Mouse (Mus musculus): Measurements from ENCODE around the gene P4ha1. TPM values are rescaled to one million over a fixed set of nuclear protein-coding genes. Genes with fewer than 3 reads are reported as not detected.
"Not testable (repeated sequence)": the region's sequence is repeated elsewhere in the genome, so short reads cannot be mapped to it uniquely, and the experiment has no call there.

P4ha1 gene
- 100 to 1,000 TPM in 1 of 2 experiments, 10 to 100 TPM in 1; 82.5 to 154 TPM for total RNA-seq (2021)
- long read RNA-seq, experiment 1, full-length matches to known transcripts, result 167 of 175 reads
- long read RNA-seq, experiment 1, partial matches to known transcripts, result 3 of 175 reads
- long read RNA-seq, experiment 1, other reads (novel, unspliced or antisense), result 5 of 175 reads
- long read RNA-seq, experiment 2, full-length matches to known transcripts, result 150 of 168 reads
- long read RNA-seq, experiment 2, partial matches to known transcripts, result 8 of 168 reads
- long read RNA-seq, experiment 2, other reads (novel, unspliced or antisense), result 10 of 168 reads

DNA sequence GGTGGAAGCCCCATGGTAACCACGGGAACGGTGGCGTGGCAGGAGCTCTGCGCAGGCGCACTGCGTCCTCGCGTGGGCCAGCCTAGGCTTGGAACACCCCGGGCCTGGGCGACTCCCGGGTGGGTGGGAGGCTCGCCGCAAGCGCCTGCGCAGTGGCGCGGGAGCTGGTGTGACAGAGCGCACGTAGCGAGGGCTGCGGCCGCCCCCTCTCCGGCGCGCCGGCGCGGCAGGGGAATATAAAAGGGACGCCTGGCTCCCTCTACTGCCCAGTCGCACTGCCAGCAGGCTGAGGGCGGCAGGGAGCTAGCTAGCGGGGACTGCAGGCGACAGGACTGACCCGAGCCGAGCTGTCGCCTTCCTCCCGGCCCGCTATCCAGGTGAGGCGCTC is at the start of gene P4ha1:
TSS of gene P4ha1 (plus strand) at position 197 of the 388 bp plus-strand sequence.
- peak; percentile 99 to 100 for DNase-seq (ENCODE audit: low spot score in 2 of 2)

DNA sequence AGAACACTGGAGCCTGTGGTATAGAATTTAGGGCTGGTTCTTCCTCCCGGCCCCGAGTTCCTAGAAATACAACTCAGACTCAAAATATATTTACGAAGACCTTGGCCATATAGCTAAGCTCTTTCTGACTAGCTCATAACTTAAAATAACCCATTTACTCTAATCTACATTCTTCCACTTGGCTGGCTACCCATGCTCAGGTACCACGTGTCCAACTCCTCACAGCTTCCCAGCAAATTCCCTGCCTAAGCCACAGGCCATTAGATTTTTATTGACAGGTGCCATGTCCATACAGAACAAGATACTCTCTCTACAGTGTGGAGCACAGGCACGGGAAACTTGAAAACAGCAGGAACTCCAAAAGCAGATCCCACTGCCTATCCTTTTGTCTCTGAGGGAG is 47.4 kb upstream of the P4ha1 start:
- DNase-seq (ENCODE audit: low spot score in 2 of 2), result no peak

GRCm38 (mm10) chr10:59277116-59277515 is 46.0 kb upstream of the P4ha1 start:
- no peak for DNase-seq (ENCODE audit: low spot score in 2 of 2)

DNA sequence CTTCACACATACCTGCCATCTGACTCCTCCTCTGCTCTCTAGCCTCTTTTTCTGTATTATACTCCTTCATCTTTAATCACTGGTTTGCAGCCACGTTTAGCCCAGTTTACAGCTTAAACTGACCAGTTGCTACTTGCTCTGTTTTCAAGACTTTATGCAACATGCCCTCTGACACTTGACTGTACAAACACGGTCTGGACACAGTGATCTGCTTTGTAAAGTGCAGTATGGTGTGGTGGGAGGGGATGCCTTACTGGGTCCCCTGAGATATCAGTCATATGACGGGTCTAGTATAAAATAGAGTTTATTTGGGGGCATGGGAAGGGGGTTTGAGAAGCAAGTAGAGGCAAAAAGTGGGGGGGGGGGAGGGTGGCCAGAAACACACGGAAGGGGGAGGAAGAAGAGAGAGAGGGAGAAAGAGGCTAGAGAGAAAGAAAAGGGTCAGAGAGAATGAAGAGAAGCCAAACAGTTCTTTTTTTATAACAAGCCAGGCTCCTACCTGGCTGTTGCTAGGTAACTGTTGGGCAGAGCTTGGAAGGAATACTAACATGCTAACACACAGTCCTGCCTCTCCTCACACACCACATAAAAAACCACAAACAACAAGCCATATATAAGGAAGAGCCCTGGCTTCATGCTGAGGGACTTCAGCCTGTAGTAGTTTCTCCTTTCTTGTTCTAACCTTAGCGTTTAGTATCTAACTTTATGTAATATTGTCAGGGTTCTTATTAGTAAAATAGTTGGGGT is 45.2 kb upstream of the P4ha1 start:
- DNase-seq (ENCODE audit: low spot score in 2 of 2), result no peak

DNA sequence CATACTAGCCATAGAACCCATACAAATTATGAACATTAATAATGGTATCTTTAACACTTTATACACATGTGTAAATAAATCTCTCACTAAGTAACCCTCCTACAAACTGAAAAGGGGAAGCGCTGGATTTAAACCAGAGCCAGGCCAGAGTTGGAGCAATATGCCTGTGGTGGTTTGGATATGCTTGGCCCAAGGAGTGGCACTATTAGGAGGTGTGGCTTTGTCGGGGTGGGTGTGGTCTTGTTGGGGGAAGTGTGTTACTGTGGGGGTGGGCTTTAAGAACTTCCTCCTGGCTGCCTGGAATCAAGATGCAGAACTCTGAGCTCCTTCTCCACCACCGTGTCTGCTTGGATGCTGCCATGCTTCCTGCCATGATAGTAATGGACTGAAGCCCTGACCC is 39.9 kb upstream of the P4ha1 start:
- DNase-seq (ENCODE audit: low spot score in 2 of 2), result no peak

DNA sequence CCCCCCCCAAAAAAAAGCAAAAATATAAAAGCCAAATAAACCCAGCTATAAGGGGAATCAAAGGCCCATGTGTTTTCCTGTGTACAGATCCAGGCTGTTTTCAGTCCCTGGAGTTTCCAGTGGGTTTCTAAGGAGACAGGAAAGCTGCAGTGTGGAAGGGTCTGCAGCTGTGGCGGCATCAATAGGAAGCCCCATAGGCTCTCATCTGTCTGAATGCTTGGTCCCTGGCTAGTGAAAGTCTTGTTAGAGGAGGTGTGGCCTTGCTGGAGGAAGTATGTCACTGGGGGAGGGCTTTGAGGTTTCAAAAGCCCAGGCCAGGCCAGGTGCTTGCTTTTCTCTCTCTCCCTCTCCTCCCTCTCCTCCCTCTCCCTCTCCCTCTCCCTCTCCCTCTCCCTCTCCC is 39.3 kb upstream of the P4ha1 start:
- no peak for DNase-seq (ENCODE audit: low spot score in 2 of 2)

- DNase-seq (ENCODE audit: low spot score in 2 of 2), result no peak
These were observed 37.6 kb upstream of the P4ha1 start for GRCm38 (mm10) chr10:59285530-59285929.

DNA sequence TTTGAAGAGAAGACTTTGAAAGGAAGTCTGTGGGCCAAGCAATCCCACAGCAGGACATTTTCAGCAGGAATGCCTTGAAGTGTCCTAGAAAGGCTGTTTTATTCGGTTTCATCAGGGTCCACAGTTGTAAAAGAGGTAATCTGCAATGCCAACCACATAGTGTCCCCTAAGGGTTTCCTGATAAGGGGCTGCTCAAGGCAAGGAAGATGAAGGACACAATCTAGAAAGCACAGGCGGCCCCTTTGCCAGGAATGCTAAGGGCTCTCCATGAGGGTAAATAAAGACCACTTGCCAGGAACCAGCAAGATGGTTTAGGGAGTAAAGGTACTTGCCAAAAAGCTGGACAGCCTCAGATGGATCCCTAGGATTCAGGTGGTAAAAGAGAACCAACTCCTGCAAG is 35.8 kb upstream of the P4ha1 start:
- no peak for DNase-seq (ENCODE audit: low spot score in 2 of 2)

GRCm38 (mm10) chr10:59287662-59288061 is 35.4 kb upstream of the P4ha1 start:
- DNase-seq (ENCODE audit: low spot score in 2 of 2), result no peak

DNA sequence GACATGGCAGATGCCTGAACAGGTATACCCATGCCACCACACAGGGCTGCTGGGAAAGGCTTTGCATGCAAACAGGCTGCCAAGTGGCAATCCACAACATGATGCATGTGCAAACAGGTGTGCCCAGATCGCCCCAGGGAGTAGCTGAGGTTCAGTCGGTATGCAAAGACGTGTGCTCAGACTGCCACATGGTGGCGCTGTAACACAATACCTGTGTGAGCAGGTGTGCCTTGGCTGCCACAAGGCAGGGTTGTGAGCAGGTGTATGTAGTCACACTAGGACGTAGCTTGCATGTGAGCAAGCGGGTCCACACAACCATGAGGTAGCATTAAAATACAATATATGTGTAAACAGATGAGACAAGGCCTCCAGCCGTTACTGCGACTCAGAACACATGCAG is 34.0 kb upstream of the P4ha1 start:
- DNase-seq (ENCODE audit: low spot score in 2 of 2), result no peak

GRCm38 (mm10) chr10:59291536-59291935 is 31.6 kb upstream of the P4ha1 start:
- no peak for DNase-seq (ENCODE audit: low spot score in 2 of 2)

DNA sequence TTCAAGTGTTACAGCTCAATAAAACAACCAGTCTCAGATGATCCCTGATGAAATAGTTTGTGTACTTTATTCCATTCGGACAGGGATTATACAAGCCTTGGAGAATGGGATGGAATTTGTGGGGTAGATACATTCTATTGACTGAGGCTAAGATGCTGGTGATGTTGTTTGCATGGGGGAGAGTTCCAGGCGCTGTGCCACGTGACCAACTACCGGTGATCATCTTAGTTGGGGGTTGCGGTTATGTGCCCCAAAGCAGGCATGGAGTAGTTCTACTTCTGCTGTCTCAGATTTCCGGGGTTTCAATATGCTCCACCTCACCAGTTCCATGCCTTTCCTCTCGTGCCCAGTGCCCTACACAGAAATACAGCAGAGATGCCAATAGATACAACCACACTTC is 31.0 kb upstream of the P4ha1 start:
- DNase-seq (ENCODE audit: low spot score in 2 of 2), result no peak

- peak; percentile 70 to 73 for DNase-seq (ENCODE audit: low spot score in 2 of 2)
These were observed 30.5 kb upstream of the P4ha1 start for GRCm38 (mm10) chr10:59292558-59292957.

DNA sequence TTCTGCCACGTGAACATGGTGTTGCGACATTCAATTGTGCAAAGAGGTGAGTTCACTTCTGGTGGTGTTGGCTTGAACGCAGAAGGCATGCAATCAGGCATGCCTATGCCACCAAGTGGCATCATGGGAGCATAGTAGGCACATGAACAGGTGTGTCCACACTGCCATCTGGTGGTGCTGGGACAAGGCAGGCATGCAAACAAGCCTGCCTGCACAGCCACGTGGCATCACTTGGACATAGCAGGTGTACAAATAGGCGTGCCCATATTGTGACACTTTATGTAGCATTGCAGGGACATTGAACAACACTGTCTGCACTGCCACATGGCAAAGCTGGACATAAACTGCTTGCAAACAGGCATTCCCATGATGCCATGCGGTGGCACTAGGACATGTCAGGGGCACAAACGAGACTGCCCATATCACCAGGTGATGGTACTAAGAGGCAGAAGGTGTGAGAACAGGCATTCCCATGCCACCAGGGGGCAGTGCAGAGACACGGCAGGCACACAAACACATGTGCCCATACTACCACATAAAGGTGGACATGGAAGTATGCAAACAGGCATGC is 27.8 kb upstream of the P4ha1 start:
- DNase-seq (ENCODE audit: low spot score in 2 of 2), result peak; percentile 54 to 70

- peak; percentile 74 to 78 for DNase-seq (ENCODE audit: low spot score in 2 of 2)
These were observed 26.8 kb upstream of the P4ha1 start for GRCm38 (mm10) chr10:59296261-59296660.

DNA sequence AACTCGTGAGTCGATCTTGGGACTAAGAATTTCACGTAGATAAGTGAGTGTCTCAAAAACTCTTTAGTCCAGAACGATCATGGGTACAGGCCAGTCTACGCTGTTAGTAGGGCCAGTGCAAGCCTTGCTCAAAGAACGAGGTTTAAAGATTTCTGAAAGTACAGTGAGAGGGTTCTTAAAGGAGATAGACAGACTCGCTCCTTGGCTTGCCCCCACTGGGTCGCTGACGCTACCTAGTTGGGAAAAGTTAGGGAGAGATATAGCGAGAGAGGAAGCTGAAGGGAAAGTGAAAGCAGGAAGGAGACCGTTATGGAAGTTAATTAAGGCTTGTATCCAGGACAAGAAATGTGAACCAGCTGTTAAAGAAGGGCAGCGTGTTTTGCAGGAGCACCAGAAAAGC is 20.4 kb upstream of the P4ha1 start:
- not testable (repeated sequence) for DNase-seq (ENCODE audit: low spot score in 2 of 2)

DNA sequence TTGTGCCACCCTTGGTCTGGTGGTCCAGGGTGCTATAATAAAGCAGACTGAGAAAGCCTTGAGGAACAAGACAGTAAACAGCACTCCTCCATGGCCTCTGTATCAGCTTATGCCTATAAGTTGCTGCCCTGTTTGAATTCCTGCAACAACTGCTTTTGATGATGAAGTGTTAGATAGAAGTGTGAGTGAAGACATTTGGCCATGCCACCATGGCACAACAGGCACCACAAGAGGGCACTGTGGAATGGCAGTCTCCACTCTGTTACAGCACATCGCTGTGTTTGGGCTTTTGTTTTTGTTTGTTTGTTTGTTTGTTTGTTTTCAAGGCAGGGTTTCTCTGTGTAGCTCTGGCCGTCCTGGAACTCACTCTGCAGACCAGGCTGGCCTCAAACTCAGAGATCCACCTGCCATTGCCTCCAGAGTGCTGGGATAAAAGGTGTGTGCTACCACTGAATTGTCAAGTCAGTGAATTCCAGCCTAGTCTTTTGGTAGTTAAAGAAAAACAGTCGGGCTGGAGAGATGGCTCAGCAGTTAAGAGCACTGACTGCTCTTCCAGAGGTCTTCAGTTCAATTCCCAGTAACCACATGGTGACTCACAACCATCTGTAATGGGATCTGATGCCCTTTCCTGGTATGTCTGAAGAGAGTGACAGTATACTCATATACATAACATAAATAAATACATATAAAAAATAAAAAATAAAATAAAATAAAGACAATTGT is 13.9 kb upstream of the P4ha1 start:
- DNase-seq (ENCODE audit: low spot score in 2 of 2), result peak; percentile 42 to 52

DNA sequence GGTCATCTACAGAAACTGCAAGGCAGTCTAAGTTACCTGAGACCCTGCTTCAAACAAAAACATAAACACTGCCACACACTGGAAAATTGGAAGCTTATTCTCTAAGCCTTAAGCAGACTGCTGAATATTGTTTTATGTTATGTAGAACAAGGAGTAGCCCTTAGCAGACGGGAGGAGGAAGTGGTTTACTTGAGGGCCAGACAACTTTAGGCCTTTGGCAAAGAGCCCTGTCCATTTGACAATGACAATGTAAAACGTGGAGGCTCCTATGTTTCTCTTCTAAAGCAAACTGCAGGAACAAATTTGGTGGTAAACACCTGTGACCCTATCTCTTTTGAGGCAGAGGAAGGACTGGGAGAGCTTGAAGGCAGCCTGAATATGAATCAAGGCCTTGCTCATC is 13.0 kb upstream of the P4ha1 start:
- DNase-seq (ENCODE audit: low spot score in 2 of 2), result no peak

DNA sequence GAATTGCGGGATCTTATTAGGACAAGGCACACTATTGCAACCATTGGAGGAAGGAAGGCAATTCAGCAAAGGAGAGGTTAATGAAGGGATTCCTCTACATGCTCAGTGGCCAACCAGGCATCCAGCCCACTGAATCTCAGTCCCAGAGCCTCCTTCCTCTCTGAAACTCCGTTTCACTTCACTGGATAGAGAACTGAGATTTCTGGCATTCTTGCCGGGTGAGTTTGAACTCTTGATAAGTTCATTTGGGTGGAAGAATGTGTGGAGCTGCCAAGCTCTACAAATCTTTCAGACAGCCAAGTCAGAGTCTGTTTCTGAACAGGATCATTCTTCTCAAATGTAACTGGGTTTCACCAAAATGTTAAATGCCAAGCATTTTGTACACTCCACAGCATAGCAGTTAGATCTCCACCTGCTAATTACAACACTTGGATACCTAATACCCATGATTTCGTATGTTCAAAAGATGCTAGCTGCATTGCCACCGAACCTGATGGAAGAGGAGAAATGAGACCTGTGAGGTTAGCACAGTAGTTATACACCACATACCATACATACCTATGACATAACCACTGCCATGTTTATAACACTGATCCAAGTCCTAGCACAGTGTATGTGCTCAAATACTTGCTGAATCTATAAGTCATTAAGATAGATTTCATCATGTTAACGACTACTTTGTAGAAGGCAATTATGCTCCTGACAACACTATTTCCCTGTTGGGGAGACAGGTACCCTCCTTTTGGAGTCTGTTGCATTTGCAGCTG is 12.2 kb upstream of the P4ha1 start:
- no peak for DNase-seq (ENCODE audit: low spot score in 2 of 2)

DNA sequence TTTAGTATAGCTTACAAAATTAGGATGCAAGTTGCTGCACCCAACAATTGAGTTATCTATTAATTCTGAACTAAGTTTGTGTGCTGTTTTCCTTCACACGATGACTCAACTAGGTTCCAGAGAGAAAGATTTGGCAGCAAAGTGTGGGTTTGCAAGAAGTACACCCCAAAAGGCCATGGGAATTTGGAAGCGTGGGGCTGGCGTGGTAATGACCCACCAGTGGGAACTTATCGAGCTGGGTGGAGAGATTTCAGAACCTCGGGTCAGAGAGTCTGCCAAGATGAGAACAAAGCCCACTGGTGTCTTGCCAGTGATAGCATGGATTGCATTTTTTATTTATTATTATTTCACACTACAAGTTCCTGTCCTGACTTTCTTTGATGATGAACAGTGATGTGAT is 11.2 kb upstream of the P4ha1 start:
- DNase-seq (ENCODE audit: low spot score in 2 of 2), result no peak

DNA sequence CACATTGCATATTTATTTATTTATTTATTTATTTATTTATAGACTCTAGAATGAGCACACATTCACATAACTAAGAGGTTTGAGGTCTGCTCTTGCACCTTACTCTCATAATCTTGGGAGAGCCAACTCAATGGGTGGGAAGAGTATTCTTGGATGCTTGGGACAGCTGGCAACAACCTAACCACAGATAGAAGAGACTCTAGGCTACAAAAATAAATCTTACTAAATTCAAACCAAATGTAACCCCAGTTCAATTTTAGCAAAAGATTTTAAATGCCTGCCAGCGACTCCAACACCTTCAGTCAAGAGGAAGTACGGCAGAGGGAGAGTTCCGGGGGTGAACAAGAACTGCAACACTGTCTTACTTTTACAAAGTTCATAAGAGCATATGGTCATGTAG is 2.0 kb upstream of the P4ha1 start:
- DNase-seq (ENCODE audit: low spot score in 2 of 2), result no peak

Measured in adrenal gland, adult 18-20 months (tissue).